Mouse (Mus musculus): ENCODE data around the gene Shcbp1l.

Shcbp1l gene

GRCm38 (mm10) chr1:153489132-153489531, 64.2 kb downstream of the Shcbp1l start:
- DNase-seq = peak; percentile 10

DNA sequence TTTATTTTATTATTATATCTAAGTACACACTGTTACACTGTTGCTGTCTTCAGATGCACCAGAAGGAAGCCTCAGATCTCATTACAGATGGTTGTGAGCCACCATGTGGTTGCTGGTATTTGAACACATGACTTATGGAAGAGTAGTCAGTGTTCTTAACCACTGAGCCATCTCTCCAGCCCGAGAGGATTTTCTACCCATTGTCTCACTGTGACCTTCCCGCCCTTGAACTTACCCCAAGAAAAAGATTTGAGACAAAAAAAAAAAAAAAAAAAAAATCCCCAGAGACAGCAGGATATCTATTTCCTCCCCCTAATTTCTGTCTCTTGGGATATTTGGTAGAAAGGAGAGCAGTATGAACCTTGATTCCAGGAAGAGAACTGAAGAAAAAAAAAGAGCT, 64.6 kb downstream of the Shcbp1l start:
- no peak for DNase-seq

DNA sequence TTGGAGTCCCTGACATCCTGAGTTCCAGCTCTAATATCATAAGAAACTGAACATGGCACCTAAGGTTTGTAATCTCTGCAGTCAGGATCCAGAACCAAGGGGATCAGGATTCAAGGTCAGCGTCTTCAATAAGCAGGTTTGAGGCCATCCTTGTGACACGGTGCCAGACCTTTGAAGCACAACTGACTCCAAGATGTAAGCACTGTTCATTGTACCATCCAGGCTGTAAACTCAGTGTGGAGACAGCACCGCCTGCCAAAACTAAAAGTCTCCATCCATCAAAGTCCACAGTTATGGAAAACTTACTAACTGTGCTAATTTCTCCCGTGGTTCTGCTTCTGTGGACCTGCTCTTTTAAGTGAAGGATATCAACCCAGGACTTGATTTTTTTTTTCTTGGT, 65.0 kb downstream of the Shcbp1l start:
- no peak for DNase-seq

- no peak for DNase-seq
Observed at GRCm38 (mm10) chr1:153491345-153491744, 66.4 kb downstream of the Shcbp1l start.

- no peak for DNase-seq
Observed at GRCm38 (mm10) chr1:153491822-153492221, 66.9 kb downstream of the Shcbp1l start.

DNA sequence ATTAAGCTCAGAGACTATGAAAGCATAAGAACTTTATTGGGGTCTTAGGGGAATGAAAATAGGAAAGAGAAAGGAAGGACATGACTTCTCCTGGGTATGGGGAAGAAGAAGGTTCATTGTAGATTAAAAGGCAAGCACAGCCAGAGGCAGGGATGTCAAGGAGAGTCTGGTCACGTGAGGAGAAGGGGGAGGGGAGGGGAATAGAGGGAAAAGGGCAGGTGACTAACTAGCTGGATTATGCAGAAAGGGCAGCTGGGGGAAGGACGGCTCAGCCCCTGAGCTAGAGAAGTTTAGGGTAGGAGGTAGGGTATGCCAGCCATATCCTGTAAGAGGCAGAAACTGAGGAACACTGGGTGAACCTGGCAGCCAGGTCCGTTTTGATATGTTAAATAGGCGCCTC, 68.4 kb downstream of the Shcbp1l start:
- DNase-seq = no peak

- no peak for DNase-seq
Observed at GRCm38 (mm10) chr1:153493931-153494330, 69.0 kb downstream of the Shcbp1l start.

- no peak for DNase-seq
Observed at GRCm38 (mm10) chr1:153496030-153496429, 71.1 kb downstream of the Shcbp1l start.

- DNase-seq = no peak
Observed at GRCm38 (mm10) chr1:153500030-153500429, 75.1 kb downstream of the Shcbp1l start.

- DNase-seq = no peak
Observed at GRCm38 (mm10) chr1:153501644-153502321, 76.8 kb downstream of the Shcbp1l start.
